Mouse (Mus musculus) heart, embryonic 14.5 days (tissue): ENCODE measurements around the gene Mpeg1. TPM values are rescaled to one million over a fixed set of nuclear protein-coding genes. Genes with fewer than 3 reads are reported as not detected.

ENCODE experiments used
- ATAC-seq: fragments of 200-750 bp; cut with Nextera tagmentation; 2 replicates; pipeline ENCODE4 v1.8.0; 2017; ENCODE audit warnings: low read depth, moderate TSS enrichment; ENCODE audit not compliant: insufficient number of reproducible peaks, insufficient read depth, low FRiP score
- H3K27ac ChIP-seq, 2 experiments: fragments of 200-500 bp in 1 of 2; fragments of 300-500 bp in 1 of 2; sonication (generic) in 1 of 2; replicated peaks in 1 of 2; 2 replicates each; pipeline ENCODE4 v1.5.1; 2012 to 2014; ENCODE audit warnings: low read depth in 2 of 2, low read length in 2 of 2, control low read depth in 1 of 2, mild to moderate bottlenecking in 1 of 2, mixed read lengths in 1 of 2; ENCODE audit not compliant: control insufficient read depth in 1 of 2, insufficient read depth in 1 of 2
- H3K27me3 ChIP-seq: fragments of 300-500 bp; sonication (generic); 2 replicates; pipeline ENCODE4 v1.6.1; 2014; ENCODE audit warnings: mild to moderate bottlenecking, low read length, control low read depth; ENCODE audit not compliant: control insufficient read depth, insufficient read depth
- H3K36me3 ChIP-seq: fragments of 300-500 bp; sonication (generic); 2 replicates; pipeline ENCODE4 v1.6.1; 2014; ENCODE audit warnings: mild to moderate bottlenecking, control low read depth, low read length, mixed read lengths; ENCODE audit not compliant: control insufficient read depth, insufficient read depth
- H3K4me1 ChIP-seq, 2 experiments: fragments of 200-500 bp in 1 of 2; fragments of 300-500 bp in 1 of 2; sonication (generic) in 1 of 2; 2 replicates each; pipeline ENCODE4 v1.6.1; 2012 to 2014; ENCODE audit warnings: low read length in 2 of 2, control low read depth in 1 of 2, mixed read lengths in 1 of 2; ENCODE audit not compliant: control insufficient read depth in 2 of 2, insufficient read depth in 2 of 2
- H3K4me2 ChIP-seq: fragments of 300-500 bp; sonication (generic); 2 replicates; pipeline ENCODE4 v1.6.1; 2014; ENCODE audit warnings: mild to moderate bottlenecking, low read length
- H3K4me3 ChIP-seq, 2 experiments: fragments of 200-500 bp in 1 of 2; fragments of 300-500 bp in 1 of 2; sonication (generic) in 1 of 2; 2 replicates each; pipeline ENCODE4 v1.5.1; 2012 to 2014; ENCODE audit warnings: low read length in 2 of 2, mild to moderate bottlenecking in 2 of 2, control low read depth in 1 of 2, low read depth in 1 of 2, moderate library complexity in 1 of 2; ENCODE audit not compliant: control insufficient read depth in 1 of 2, insufficient read depth in 1 of 2
- H3K9ac ChIP-seq: fragments of 300-500 bp; sonication (generic); 2 replicates; pipeline ENCODE4 v1.6.1; 2014; ENCODE audit warnings: mild to moderate bottlenecking, low read length
- H3K9me3 ChIP-seq: fragments of 300-500 bp; sonication (generic); 2 replicates; pipeline ENCODE4 v1.6.1; 2016; ENCODE audit warnings: low read length, control low read depth; ENCODE audit not compliant: control insufficient read depth
- WGBS: fragments of 180-500 bp; shearing (Covaris S2); extraction: QIAGEN DNeasy Blood & Tissue Kit; methylation state at CpG from one replicate; pipeline ENCODE4 v1.1.7; 2014; 5-methylcytosine and 5-hydroxymethylcytosine counted together
- polyA plus RNA-seq: library from polyadenylated mRNA; unstranded; fragments of >200 nt; fragmentation: Nextera tagmentation; extraction: Ambion mirVana; gene quantifications from 2 replicates; pipeline ENCODE4 v1.2.1, GENCODE M21; 2014

The Mpeg1 gene
- polyA plus RNA-seq, 1 experiment from 2014 or later = 0.95 TPM

- WGBS = 89% methylated on average over 10 of the region's 10 CpGs
- Histone ChIP-seq H3K27ac (no peak overlapping the region), H3K9ac (no peak overlapping the region), H3K27me3 (no peaks in the 10 kb centered on the region), H3K4me2 (no peak overlapping the region), H3K4me3 (no peak overlapping the region), H3K9me3 (no peaks in the 10 kb centered on the region), H3K4me1 (peaks cover 6 to 11% of the 10 kb centered on the region in 2 experiments; a peak in 3 of 4 replicates), H3K36me3 (no peaks in the 10 kb centered on the region)
- no peak for ATAC-seq
These were observed 5.1 kb downstream of the Mpeg1 start for GRCm38 (mm10) chr19:12465530-12466144.

GRCm38 (mm10) chr19:12466204-12466603 is 5.6 kb downstream of the Mpeg1 start:
- no peaks in the 10 kb centered on the region for H3K36me3 ChIP-seq
- no peak overlapping the region for H3K4me3 ChIP-seq
- WGBS = 21% methylated on average over 7 of the region's 7 CpGs
- H3K27me3 ChIP-seq = no peaks in the 10 kb centered on the region
- no peak overlapping the region for H3K4me2 ChIP-seq
- no peak overlapping the region for H3K27ac ChIP-seq
- H3K9me3 ChIP-seq = no peaks in the 10 kb centered on the region
- no peak for ATAC-seq
- H3K9ac ChIP-seq = no peak overlapping the region
- H3K4me1 ChIP-seq = peaks cover 6 to 11% of the 10 kb centered on the region in 2 experiments; a peak in 3 of 4 replicates

GRCm38 (mm10) chr19:12467436-12467835 is 6.9 kb downstream of the Mpeg1 start:
- WGBS = 75% methylated on average over 5 of the region's 5 CpGs
- H3K27me3 ChIP-seq = no peaks in the 10 kb centered on the region
- H3K4me1 ChIP-seq = peaks cover 6 to 13% of the 10 kb centered on the region in 2 experiments; a peak in 3 of 4 replicates
- no peaks in the 10 kb centered on the region for H3K36me3 ChIP-seq
- no peak overlapping the region for H3K4me2 ChIP-seq
- no peak overlapping the region for H3K27ac ChIP-seq
- no peak overlapping the region for H3K4me3 ChIP-seq
- H3K9me3 ChIP-seq = no peaks in the 10 kb centered on the region
- H3K9ac ChIP-seq = no peak overlapping the region
- no peak for ATAC-seq

- Histone ChIP-seq H3K27me3 (no peaks in the 10 kb centered on the region), H3K27ac (no peak overlapping the region), H3K4me1 (peaks cover 7 to 10% of the 10 kb centered on the region in 2 experiments; a peak in 3 of 4 replicates)
These were observed 11.3 kb downstream of the Mpeg1 start for GRCm38 (mm10) chr19:12471866-12472265.

DNA sequence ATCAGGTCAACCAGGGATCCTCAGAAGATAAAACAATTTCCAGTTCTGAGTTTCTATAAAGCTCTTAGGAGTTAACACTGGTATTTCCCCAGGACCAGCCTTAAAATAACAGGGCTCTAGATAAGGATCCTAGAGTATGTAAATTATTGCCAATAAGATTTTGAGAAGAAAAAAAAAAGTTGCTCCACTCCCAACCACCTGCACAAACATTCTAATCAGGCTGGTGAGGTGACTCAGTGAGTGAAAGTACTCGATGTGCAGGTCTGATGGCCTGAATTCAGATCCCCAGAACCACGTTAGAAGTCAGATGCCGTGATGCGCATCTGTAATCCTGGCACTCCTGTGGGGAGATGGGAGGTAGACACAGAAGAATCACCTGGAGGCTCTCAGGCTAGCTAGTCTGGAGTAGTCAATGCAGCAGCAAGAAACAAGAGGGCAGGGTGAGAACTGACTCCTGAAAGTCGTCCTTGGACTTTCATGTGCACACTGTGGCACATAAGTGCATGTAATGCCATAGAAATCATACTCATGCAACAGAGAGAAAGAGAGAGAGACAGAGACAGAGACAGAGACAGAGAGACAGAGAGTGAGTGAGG is 11.9 kb downstream of the Mpeg1 start:
- no peaks in the 10 kb centered on the region for H3K9me3 ChIP-seq
- ATAC-seq = no peak
- H3K4me2 ChIP-seq = no peak overlapping the region
- no peaks in the 10 kb centered on the region for H3K27me3 ChIP-seq
- no peak overlapping the region for H3K27ac ChIP-seq
- H3K4me3 ChIP-seq = no peak overlapping the region
- 60% methylated on average over 5 of the region's 5 CpGs for WGBS
- no peaks in the 10 kb centered on the region for H3K36me3 ChIP-seq
- H3K4me1 ChIP-seq = peaks cover 8 to 10% of the 10 kb centered on the region in 2 experiments; a peak in 3 of 4 replicates
- no peak overlapping the region for H3K9ac ChIP-seq

More at GRCm38 (mm10) chr19:12471866-12472265, 11.3 kb downstream of the Mpeg1 start:
- 50% methylated on average over 3 of the region's 3 CpGs for WGBS
- Histone ChIP-seq H3K4me3 (no peak overlapping the region), H3K4me2 (no peak overlapping the region), H3K9me3 (no peaks in the 10 kb centered on the region), H3K9ac (no peak overlapping the region), H3K36me3 (no peaks in the 10 kb centered on the region)
- ATAC-seq = no peak

DNA sequence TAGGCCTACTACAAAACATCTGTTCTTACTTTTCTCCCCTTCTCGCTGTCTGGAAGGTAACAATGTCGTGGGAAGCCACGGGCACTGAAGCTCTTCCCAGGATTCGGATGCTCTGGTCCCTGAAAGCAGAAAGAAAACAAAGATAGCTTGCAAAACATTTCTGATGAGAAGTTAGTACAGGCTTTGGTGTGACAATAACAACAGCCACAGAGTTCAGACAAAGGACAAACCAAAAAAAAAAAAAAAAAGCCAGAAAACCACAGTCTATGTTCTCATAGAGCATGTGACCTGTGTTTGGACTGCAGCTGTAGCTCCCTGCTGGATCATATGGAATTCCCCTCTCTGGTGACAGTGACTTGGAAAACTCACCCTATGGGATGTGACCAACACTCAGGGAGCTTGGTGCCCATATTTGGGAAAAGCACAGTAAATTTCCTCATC is 12.6 kb downstream of the Mpeg1 start:
- Histone ChIP-seq H3K36me3 (no peaks in the 10 kb centered on the region), H3K9me3 (no peaks in the 10 kb centered on the region), H3K27ac (no peak overlapping the region), H3K4me3 (no peak overlapping the region), H3K27me3 (no peaks in the 10 kb centered on the region), H3K4me1 (peaks cover 8 to 10% of the 10 kb centered on the region in 2 experiments; a peak in 3 of 4 replicates), H3K9ac (no peak overlapping the region), H3K4me2 (no peak overlapping the region)
- WGBS = 65% methylated on average over 4 of the region's 4 CpGs
- ATAC-seq = no peak

GRCm38 (mm10) chr19:12473951-12474350 is 13.4 kb downstream of the Mpeg1 start:
- Histone ChIP-seq H3K9me3 (no peaks in the 10 kb centered on the region), H3K9ac (no peak overlapping the region), H3K27me3 (no peaks in the 10 kb centered on the region), H3K27ac (no peak overlapping the region), H3K4me3 (no peak overlapping the region), H3K36me3 (no peaks in the 10 kb centered on the region), H3K4me1 (peaks cover 8 to 10% of the 10 kb centered on the region in 2 experiments; a peak in 3 of 4 replicates), H3K4me2 (no peak overlapping the region)
- ATAC-seq = no peak
- 83% methylated on average over 4 of the region's 4 CpGs for WGBS
